Mouse (Mus musculus): ENCODE measurements around the gene Twnk.

- no peak for TF ChIP-seq CTCF (IDR thresholded peaks at IDR 0.05; ENCODE audit: low read depth)
- TF ChIP-seq EP300 (optimal IDR thresholded peaks at IDR 0.05) = no peak
Observed at GRCm38 (mm10) chr19:44980787-44981186, 24.7 kb upstream of the Twnk start.
